Mouse (Mus musculus) adrenal gland, postnatal 36 days (tissue): Measurements from ENCODE around the gene Adgrf5. TPM values are rescaled to one million over a fixed set of nuclear protein-coding genes. Genes with fewer than 3 reads are reported as not detected.
"Not testable (repeated sequence)": the region's sequence is repeated elsewhere in the genome, so short reads cannot be mapped to it uniquely, and the experiment has no call there.

Experiments used
- DNase-seq, 2 experiments: peaks; one replicate each; pipeline ENCODE4 v3.0.0; 2021; ENCODE audit warnings: mixed read lengths in 1 of 2
- long read RNA-seq, 2 experiments: library from polyadenylated mRNA; stranded (forward); transcript quantifications; one replicate each; pipeline ENCODE4 v2.0.0; 2021; ENCODE audit warnings: borderline sequencing depth in 2 of 2
- total RNA-seq, 2 experiments: library from RNA; stranded (reverse); gene quantifications; 2 replicates each; pipeline ENCODE4 v1.2.3; 2021

Adgrf5 gene
- 100 to 1,000 TPM in 1 of 2 experiments, 10 to 100 TPM in 1; 74.0 to 137 TPM for total RNA-seq
- long read RNA-seq, experiment 1, full-length matches to known transcripts: 3 of 7 reads
- long read RNA-seq, experiment 1, partial matches to known transcripts: 1 of 7 reads
- long read RNA-seq, experiment 1, other reads (novel, unspliced or antisense): 3 of 7 reads
- long read RNA-seq, experiment 2, partial matches to known transcripts: 1 of 6 reads
- long read RNA-seq, experiment 2, other reads (novel, unspliced or antisense): 5 of 6 reads

GRCm38 (mm10) chr17:43359826-43360619 lies at the start of gene Adgrf5:
Gene Adgrf5, plus strand, starts transcription at chr17:43360451.
- peak; percentile 27 to 59 for DNase-seq

- DNase-seq: no peak
Observed at GRCm38 (mm10) chr17:43325986-43326671, 34.1 kb upstream of the Adgrf5 start.

- peak; percentile 9 to 52 for DNase-seq
Observed at GRCm38 (mm10) chr17:43326726-43327700, 33.2 kb upstream of the Adgrf5 start.

- no peak for DNase-seq
Observed at GRCm38 (mm10) chr17:43327810-43328209, 32.4 kb upstream of the Adgrf5 start.

GRCm38 (mm10) chr17:43329216-43329615 lies 31.0 kb upstream of the Adgrf5 start:
- no peak for DNase-seq

GRCm38 (mm10) chr17:43329761-43330183 lies 30.5 kb upstream of the Adgrf5 start:
- no peak for DNase-seq

- no peak for DNase-seq
Observed at GRCm38 (mm10) chr17:43332686-43333085, 27.6 kb upstream of the Adgrf5 start.

GRCm38 (mm10) chr17:43334074-43334473 lies 26.2 kb upstream of the Adgrf5 start:
- DNase-seq: no peak

GRCm38 (mm10) chr17:43337643-43338042 lies 22.6 kb upstream of the Adgrf5 start:
- DNase-seq: no peak

GRCm38 (mm10) chr17:43338279-43338678 lies 22.0 kb upstream of the Adgrf5 start:
- no peak for DNase-seq

- not testable (repeated sequence) for DNase-seq
Observed at GRCm38 (mm10) chr17:43346499-43346898, 13.8 kb upstream of the Adgrf5 start.

- no peak for DNase-seq
Observed at GRCm38 (mm10) chr17:43357902-43358539, 2.2 kb upstream of the Adgrf5 start.

- no peak for DNase-seq
Observed at GRCm38 (mm10) chr17:43361021-43361420, 770 bp downstream of the Adgrf5 start.

- DNase-seq: no peak
Observed at GRCm38 (mm10) chr17:43362362-43362761, 2.1 kb downstream of the Adgrf5 start.

GRCm38 (mm10) chr17:43362881-43363280 lies 2.6 kb downstream of the Adgrf5 start:
- DNase-seq: no peak

- DNase-seq: no peak
Observed at GRCm38 (mm10) chr17:43363921-43364320, 3.7 kb downstream of the Adgrf5 start.

GRCm38 (mm10) chr17:43365297-43365696 lies 5.0 kb downstream of the Adgrf5 start:
- peak in 1 of 2 experiments; percentile 38 for DNase-seq

GRCm38 (mm10) chr17:43366486-43366885 lies 6.2 kb downstream of the Adgrf5 start:
- peak in 1 of 2 experiments; percentile 38 for DNase-seq

- no peak for DNase-seq
Observed at GRCm38 (mm10) chr17:43368171-43368576, 7.9 kb downstream of the Adgrf5 start.

- no peak for DNase-seq
Observed at GRCm38 (mm10) chr17:43372604-43373003, 12.4 kb downstream of the Adgrf5 start.

GRCm38 (mm10) chr17:43374020-43374419 lies 13.8 kb downstream of the Adgrf5 start:
- no peak for DNase-seq
